Mouse (Mus musculus): ENCODE data around the gene H2afy2. TPM values are rescaled to one million over a fixed set of nuclear protein-coding genes. Genes with fewer than 3 reads are reported as not detected.

H2afy2 gene
- polyA plus RNA-seq, 1 experiment from 2014 or later = 33.1 TPM

GRCm38 (mm10) chr10:61823731-61824115 lies 39.8 kb upstream of the H2afy2 start:
- no peak for DNase-seq (ENCODE audit: low read depth, low spot score)
- in situ Hi-C loops (cut with MboI; ENCODE audit: low pct_unique_long_range_greater_than_20kb) = no loop called here
- CTCF ChIA-PET = no interaction called here
- TF ChIP-seq CTCF (IDR thresholded peaks at IDR 0.05) = no peak
- POLR2A ChIA-PET = no interaction called here
- peaks cover 7% of the 10 kb centered on the region for H3K27me3 ChIP-seq
- ATAC-seq = no peak

DNA sequence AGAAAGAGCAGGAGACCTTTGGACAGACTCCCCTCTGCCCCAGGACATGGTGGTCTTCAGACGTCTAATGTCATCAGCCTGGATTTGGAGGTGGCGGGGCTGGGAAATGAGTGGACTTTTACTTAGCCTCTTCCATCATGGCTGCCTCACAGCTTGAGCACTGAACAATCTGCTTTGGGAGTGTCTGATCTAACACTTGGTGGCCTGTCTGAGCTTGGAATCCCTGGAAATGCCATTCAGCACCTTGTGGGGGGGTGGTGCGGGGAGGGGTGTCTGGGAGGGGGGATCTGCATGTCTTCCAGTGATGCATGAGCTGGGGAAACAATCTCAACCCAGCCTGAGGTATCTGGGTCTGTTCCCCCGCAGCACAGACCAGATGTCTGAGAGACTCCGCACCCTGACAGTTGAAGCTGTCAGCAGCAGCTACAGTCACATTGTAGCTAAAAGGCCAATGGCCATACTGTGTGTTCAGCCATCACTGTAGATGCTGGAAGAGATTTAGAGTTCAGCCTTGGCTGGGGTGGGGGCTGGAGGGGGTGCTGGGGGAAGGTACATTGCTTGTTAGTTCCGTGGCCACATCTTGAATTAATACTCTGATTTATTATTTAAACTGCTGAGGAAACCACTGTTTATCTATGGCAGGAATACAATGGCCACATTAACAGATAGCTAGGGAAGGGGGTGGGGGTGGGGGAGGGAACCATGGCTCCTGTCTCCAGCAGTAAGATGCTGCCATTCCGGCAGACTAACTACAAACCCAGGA lies 39.2 kb upstream of the H2afy2 start:
- no peak for ATAC-seq
- peaks cover 7% of the 10 kb centered on the region for H3K27me3 ChIP-seq
- in situ Hi-C loops (cut with MboI; ENCODE audit: low pct_unique_long_range_greater_than_20kb) = no loop called here
- ChIA-PET POLR2A (no interaction called here), CTCF (no interaction called here)
- DNase-seq (ENCODE audit: low read depth, low spot score) = no peak
- no peak for TF ChIP-seq CTCF (IDR thresholded peaks at IDR 0.05)

GRCm38 (mm10) chr10:61820050-61820449 lies 36.1 kb upstream of the H2afy2 start:
- ChIA-PET CTCF (no interaction called here), POLR2A (no interaction called here)
- no peak for DNase-seq (ENCODE audit: low read depth, low spot score)
- ATAC-seq = no peak
- peaks cover 3% of the 10 kb centered on the region for H3K27me3 ChIP-seq
- in situ Hi-C loops (cut with MboI; ENCODE audit: low pct_unique_long_range_greater_than_20kb) = no loop called here
- TF ChIP-seq CTCF (IDR thresholded peaks at IDR 0.05) = peak; percentile 51

DNA sequence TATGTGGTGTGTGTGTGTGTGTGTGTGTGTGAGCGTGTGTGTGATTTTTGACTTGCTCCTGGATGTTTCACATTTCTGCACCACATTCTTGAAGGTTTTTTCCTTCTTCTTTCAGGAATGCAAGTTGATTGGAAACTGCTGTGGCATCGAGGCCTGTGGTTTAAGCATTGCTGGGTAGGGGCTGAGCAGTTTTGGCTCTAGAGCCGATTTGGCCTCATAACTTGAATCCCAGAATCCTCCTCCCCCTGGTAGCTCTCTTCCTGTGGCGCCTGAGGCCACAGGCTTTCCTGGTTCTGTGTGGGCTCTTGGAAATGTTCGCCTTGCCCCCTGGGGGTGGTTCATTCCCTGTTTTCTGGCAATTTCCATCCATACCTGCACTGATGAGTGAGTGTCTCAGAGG lies 28.0 kb upstream of the H2afy2 start:
- no peak for DNase-seq (ENCODE audit: low read depth, low spot score)
- no peaks in the 10 kb centered on the region for H3K27me3 ChIP-seq
- ChIA-PET POLR2A (no interaction called here), CTCF (no interaction called here)
- ATAC-seq = no peak
- in situ Hi-C loops (cut with MboI; ENCODE audit: low pct_unique_long_range_greater_than_20kb) = no loop called here
- TF ChIP-seq CTCF (IDR thresholded peaks at IDR 0.05) = no peak

GRCm38 (mm10) chr10:61798133-61798576 lies 14.2 kb upstream of the H2afy2 start:
- ChIA-PET CTCF (no interaction called here), POLR2A (no interaction called here)
- H3K27me3 ChIP-seq = peaks cover 18% of the 10 kb centered on the region
- no peak for TF ChIP-seq CTCF (IDR thresholded peaks at IDR 0.05)
- ATAC-seq = no peak
- DNase-seq (ENCODE audit: low read depth, low spot score) = no peak
- in situ Hi-C loops (cut with MboI; ENCODE audit: low pct_unique_long_range_greater_than_20kb) = no loop called here

DNA sequence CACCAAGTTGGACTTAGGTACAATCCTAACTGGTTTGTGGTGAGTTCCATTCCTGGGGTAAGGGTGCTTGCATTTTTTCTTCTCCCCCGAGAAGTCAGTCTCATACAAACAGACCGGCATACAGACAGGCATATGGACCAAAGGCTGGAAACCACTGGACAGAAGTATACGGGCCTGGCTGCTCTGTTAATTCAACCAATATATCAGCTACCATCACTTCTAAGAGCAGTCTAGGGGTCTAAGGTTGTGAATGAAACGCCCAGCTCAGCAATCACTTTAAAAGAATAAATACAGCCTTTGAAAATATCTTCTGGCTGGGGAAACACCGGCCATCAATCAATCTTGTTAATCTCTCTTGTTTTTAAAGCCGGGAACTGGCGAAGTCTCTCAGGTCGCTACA lies 11.5 kb upstream of the H2afy2 start:
- peaks cover 11% of the 10 kb centered on the region for H3K27me3 ChIP-seq
- in situ Hi-C loops (cut with MboI; ENCODE audit: low pct_unique_long_range_greater_than_20kb) = no loop called here
- no peak for TF ChIP-seq CTCF (IDR thresholded peaks at IDR 0.05)
- ChIA-PET POLR2A (no interaction called here), CTCF (interaction anchor here (1.4 kb wide), 1 partner anchor 43 kb away, joined by 3 read pairs; no protein-coding TSS in a partner anchor)
- ATAC-seq (no peak), DNase-seq (ENCODE audit: low read depth, low spot score) (no peak)

- CTCF ChIA-PET = interaction anchor here (1.0 kb wide), 1 partner anchor 10 kb away, joined by 3 read pairs; no protein-coding TSS in a partner anchor
- in situ Hi-C loops (cut with MboI; ENCODE audit: low pct_unique_long_range_greater_than_20kb) = no loop called here
- DNase-seq (ENCODE audit: low read depth, low spot score) (no peak), ATAC-seq (no peak)
- TF ChIP-seq CTCF (IDR thresholded peaks at IDR 0.05) = no peak
- POLR2A ChIA-PET = no interaction called here
- peaks cover 11% of the 10 kb centered on the region for H3K27me3 ChIP-seq
These were observed 11.0 kb upstream of the H2afy2 start for GRCm38 (mm10) chr10:61794971-61795370.

- POLR2A ChIA-PET = no interaction called here
- DNase-seq (ENCODE audit: low read depth, low spot score) (no peak), ATAC-seq (no peak)
- H3K27me3 ChIP-seq = peaks cover 10% of the 10 kb centered on the region
- TF ChIP-seq CTCF (IDR thresholded peaks at IDR 0.05) = no peak
- in situ Hi-C loops (cut with MboI; ENCODE audit: low pct_unique_long_range_greater_than_20kb) = no loop called here
- CTCF ChIA-PET = no interaction called here
These were observed 9.1 kb upstream of the H2afy2 start for GRCm38 (mm10) chr10:61793015-61793414.

DNA sequence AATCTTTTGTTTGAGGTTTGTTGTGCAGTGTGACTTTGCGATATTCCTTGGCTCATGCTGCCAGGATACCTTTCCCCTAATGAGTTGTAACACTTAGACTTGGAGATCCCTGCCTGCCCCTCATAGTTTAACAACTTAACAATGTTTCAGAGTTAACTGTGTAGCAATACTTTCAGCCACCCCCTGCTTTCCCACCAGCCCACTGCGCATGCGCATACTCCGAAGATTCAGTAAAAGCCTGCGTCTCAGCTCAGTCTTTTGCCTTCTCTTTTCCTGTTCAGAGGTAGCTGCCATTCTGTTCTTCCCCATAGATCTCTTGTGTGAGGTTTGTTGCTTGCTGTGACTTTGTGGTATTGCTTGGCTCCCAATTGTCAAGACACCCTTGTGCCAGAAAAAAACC lies 4.6 kb upstream of the H2afy2 start:
- POLR2A ChIA-PET = no interaction called here
- DNase-seq (ENCODE audit: low read depth, low spot score) = no peak
- in situ Hi-C loops (cut with MboI; ENCODE audit: low pct_unique_long_range_greater_than_20kb) = no loop called here
- no peaks in the 10 kb centered on the region for H3K27me3 ChIP-seq
- ATAC-seq = no peak
- CTCF ChIA-PET = interaction anchor here (0.8 kb wide), 1 partner anchor 47 kb away, joined by 3 read pairs; no protein-coding TSS in a partner anchor
- no peak for TF ChIP-seq CTCF (IDR thresholded peaks at IDR 0.05)

- no peak for ATAC-seq
These were observed 3.8 kb upstream of the H2afy2 start for GRCm38 (mm10) chr10:61787541-61788313.

DNA sequence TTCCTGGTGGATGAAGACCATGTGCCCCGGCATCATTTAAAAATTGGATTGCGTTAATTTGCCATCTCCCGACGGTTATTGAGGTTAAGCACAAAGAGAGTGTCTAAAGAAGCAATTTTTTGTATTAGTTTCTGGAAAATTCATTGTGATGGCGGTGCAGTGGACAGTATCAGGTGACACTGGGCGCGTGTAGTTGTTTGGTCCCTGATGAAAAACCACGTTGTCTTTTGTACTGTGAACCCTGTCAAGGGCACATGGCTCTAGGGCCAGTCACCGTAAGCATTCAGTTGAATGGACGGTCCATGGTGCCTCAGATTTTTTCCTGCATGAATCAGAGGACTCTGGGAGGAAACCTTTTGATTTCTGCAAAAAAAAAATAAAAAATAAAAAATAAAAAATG lies 467 bp upstream of the H2afy2 start:
- TF ChIP-seq CTCF (IDR thresholded peaks at IDR 0.05) = no peak
- CTCF ChIA-PET = interaction anchor here (0.9 kb wide), 1 partner anchor 25 kb away, joined by 3 read pairs; no protein-coding TSS in a partner anchor

More at GRCm38 (mm10) chr10:61787541-61788313, 3.8 kb upstream of the H2afy2 start:
- H3K27me3 ChIP-seq = no peaks in the 10 kb centered on the region
- ChIA-PET POLR2A (interaction anchor here (0.6 kb wide), 1 partner anchor 47 kb away, joined by 3 read pairs; no protein-coding TSS in a partner anchor), CTCF (no interaction called here)
- in situ Hi-C loops (cut with MboI; ENCODE audit: low pct_unique_long_range_greater_than_20kb) = no loop called here
- DNase-seq (ENCODE audit: low read depth, low spot score) = no peak
- TF ChIP-seq CTCF (IDR thresholded peaks at IDR 0.05) = no peak

More for the DNA sequence above, 467 bp upstream of the H2afy2 start:
- POLR2A ChIA-PET = no interaction called here
- ATAC-seq = no peak
- no peak for DNase-seq (ENCODE audit: low read depth, low spot score)
- in situ Hi-C loops (cut with MboI; ENCODE audit: low pct_unique_long_range_greater_than_20kb) = no loop called here
- no peaks in the 10 kb centered on the region for H3K27me3 ChIP-seq
